Mouse (Mus musculus) layer of hippocampus, postnatal 25 days (tissue): ENCODE results near the gene Hipk3. TPM values are rescaled to one million over a fixed set of nuclear protein-coding genes. Genes with fewer than 3 reads are reported as not detected.

ENCODE experiments used
- DNase-seq, 2 experiments: peaks; one replicate each; pipeline ENCODE4 v3.0.0; 2022; ENCODE audit warnings: mixed read lengths in 2 of 2, low spot score in 1 of 2; ENCODE audit errors: extremely low spot score in 1 of 2
- total RNA-seq, 2 experiments: library from RNA; stranded (reverse); gene quantifications; 2 replicates each; pipeline ENCODE4 v1.2.3; 2021

Hipk3 gene
- total RNA-seq, 2 experiments from 2014 or later = 58.8 to 60.0 TPM

DNA sequence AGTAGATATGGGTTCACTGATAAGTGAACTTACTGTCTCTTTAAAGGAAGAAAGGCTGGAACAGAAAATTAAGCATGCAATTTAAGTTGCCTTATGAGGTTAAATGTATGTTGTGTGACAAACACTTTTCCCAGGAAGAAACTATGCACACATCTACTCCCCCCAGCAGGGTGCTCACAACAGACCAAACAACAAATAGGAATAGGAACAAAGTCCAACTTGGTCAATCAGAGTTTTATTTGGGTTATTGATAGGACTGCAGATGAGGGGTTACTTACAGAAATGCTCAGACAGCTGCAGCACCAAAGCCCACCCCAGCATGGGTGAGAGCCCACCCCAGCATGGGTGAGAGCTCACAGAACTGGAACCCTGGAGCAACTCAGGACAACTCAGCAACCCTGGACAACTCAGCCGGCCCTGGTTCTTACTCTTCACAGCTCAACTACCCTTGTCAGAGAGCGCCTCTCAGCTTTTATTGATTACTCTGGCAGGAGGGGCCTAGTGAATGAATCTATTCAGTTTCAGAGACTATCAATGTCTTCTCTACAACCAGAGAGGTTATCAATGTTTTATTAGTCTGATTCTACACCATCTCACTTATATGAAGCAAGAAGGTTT, 16.7 kb downstream of the Hipk3 start:
- DNase-seq = no peak

- DNase-seq = no peak
Observed at GRCm38 (mm10) chr2:104472056-104472455, 22.2 kb downstream of the Hipk3 start.

DNA sequence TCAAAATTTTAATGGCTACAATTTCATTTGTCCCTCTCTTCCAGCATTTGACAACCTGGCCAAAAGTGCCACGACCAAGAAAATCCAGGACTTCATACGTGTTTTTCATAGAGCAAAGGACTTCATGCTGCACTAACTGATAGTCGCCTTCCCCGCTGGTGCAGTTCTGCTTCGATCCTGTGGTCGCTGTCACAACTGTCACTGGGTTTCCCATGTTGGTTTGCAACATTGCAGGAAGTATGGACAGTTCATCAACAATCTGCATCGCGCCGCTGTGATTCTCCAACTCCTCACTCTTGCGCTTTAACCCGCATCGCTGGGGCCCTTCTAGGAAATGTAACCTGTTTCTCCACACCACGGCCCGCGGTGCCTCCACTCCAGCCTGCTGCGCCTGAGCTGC, 23.1 kb downstream of the Hipk3 start:
- no peak for DNase-seq

GRCm38 (mm10) chr2:104470536-104470935, 23.7 kb downstream of the Hipk3 start:
- DNase-seq = no peak

- no peak for DNase-seq
Observed at GRCm38 (mm10) chr2:104468419-104468818, 25.8 kb downstream of the Hipk3 start.

GRCm38 (mm10) chr2:104466908-104467616, 27.2 kb downstream of the Hipk3 start:
- DNase-seq = no peak

DNA sequence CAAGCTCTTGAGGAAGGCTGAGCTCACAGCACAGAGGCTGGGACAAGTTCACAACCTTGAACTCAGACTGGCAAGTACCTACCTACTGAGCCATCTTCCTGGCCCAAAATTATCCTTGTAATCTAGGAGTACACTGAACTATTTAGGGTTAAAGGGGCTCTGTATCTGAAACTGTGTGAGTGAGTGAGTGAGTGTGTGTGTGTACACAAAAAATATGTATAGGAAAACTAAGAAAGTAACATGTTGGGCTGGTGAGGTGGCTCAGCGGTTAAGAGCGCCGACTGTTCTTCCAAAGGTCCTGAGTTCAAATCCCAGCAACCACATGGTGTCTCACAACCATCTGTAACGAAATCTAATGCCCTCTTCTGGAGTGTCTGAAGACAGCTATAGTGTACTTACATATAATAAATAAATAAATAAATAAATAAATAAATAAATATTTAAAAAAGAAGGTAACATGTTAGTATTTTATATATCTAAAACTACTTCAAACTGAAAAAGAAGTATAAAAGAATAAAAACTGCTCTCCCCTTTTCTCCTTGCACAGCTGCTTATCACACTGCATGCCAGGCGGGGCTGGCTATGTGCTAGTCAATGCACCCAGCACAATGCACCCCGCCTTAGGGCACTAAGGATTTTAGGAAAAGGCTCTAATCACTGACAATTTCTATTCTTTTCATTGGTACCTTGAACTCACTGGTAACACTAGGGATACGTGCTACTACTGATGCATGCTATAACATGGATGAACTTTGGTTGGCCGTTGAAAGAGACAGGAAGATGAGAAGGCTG, 28.4 kb downstream of the Hipk3 start:
- DNase-seq = no peak

DNA sequence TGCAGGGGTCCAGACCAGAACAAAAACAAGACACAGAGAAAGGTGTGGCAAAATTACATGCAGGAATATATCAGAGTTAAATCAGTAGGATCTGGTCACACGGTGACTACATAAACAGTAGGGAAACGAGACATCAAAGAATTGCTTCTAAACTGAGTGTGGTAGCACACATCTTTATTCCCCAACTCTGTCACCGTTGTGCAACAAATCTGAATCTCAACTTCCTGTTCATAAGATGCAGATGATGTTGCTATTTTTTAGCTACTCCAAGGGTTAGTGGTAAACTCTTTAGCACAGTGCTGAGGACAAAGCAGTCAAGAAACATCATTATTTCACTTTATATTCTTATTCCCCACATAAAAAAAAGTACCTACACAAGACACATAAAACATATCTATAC, 34.2 kb downstream of the Hipk3 start:
- DNase-seq = no peak

GRCm38 (mm10) chr2:104458569-104459332, 35.5 kb downstream of the Hipk3 start:
- DNase-seq = no peak

DNA sequence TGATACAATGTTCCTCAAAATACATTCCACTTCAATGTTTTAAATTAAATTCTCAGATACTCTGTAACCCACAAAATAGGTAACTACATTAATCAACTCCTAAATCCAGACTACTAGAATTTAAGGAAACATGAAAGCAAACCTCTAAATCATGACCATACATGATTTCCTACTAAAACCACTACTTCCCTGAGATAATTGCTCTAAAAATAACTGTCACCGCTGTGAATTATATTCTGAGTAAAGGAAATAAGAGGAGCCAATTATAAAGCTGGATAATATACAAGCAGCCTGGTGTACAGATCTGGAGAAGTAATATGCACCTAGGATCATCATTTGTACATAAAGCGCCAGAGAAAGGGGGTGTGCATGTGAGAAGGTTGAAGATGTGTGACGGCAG, 37.1 kb downstream of the Hipk3 start:
- DNase-seq = no peak

GRCm38 (mm10) chr2:104450685-104451084, 43.6 kb downstream of the Hipk3 start:
- no peak for DNase-seq

GRCm38 (mm10) chr2:104449191-104449590, 45.1 kb downstream of the Hipk3 start:
- DNase-seq = no peak

- no peak for DNase-seq
Observed at GRCm38 (mm10) chr2:104448201-104448600, 46.0 kb downstream of the Hipk3 start.

DNA sequence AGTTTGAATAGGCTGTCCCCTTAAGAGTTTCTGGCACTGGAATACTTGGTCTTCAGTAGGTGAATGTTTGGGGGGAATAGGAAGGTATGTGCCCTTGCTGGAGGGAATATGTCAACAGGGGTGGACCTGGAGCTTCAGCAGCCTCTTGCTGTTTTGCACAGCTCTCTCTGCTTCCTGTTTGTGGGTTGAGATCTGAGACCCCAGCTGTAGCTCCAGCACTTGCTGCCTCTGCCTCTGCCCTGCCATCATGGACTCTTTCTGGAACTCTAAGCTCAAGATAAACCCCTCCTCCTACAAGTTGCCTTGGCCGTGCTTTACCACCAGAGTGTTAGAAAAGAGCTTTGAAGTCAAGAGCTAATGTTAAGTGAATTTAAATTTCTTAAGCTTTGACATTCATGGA, 48.2 kb downstream of the Hipk3 start:
- no peak for DNase-seq

- DNase-seq = peak in 1 of 2 experiments; percentile 35
Observed at GRCm38 (mm10) chr2:104444776-104445175, 49.5 kb downstream of the Hipk3 start.

- no peak for DNase-seq
Observed at GRCm38 (mm10) chr2:104442341-104442740, 51.9 kb downstream of the Hipk3 start.

DNA sequence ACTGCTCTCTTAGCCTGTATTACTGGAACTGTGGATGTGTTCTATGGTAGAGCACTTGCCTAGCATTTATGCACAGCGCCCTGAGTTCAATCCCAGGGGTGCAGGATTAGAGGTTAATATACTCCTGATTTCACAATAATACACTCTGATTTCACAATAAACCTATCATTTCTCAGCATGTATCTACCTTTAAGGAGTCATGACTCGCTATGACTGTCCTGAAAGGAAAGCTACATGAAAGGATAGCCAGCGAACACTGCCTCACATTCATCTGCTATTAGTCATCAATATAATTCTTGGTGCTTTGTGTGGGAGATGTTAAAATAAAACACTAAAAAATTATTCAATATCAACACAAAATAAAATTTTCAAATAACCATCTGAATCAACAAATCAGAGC, 58.0 kb downstream of the Hipk3 start:
- no peak for DNase-seq

GRCm38 (mm10) chr2:104431067-104431466, 63.2 kb downstream of the Hipk3 start:
- DNase-seq = no peak

- DNase-seq = no peak
Observed at GRCm38 (mm10) chr2:104430566-104430965, 63.7 kb downstream of the Hipk3 start.

- DNase-seq = no peak
Observed at GRCm38 (mm10) chr2:104426112-104426511, 68.1 kb downstream of the Hipk3 start.

GRCm38 (mm10) chr2:104422230-104422629, 72.0 kb downstream of the Hipk3 start:
- DNase-seq = no peak
